In genomic region chr16:11399845-11400565, GRCm38 (mm10) we compare ENCODE assay signal across 25 mouse cellular contexts.
DNase-seq lines count a peak whose midpoint lies in the region; ATAC-seq lines count a peak whose summit lies in the region.
"Had no signal": no experiment of that assay in that cellular context is flagged by ENCODE, and none has a peak within 500 bp of the region (broad histone marks: within the 10 kb centered on the region; RNA-seq: fewer than 3 reads in every experiment).

No protein-coding gene starts in this region.

- DNase-seq in cerebellum, postnatal 14 days = peak; percentile 19 to 32
- DNase-seq in kidney, postnatal 36 days = peak; percentile 53 to 69
- DNase-seq in kidney, adult 18-20 months = no peak
- peak; percentile 50 to 52 for DNase-seq in B cell, adult 2 months
- DNase-seq in splenic B cell, adult 2 months (ENCODE audit: low read depth, low spot score) = peak; percentile 68
- DNase-seq: adrenal gland, adult 2 months; adrenal gland, postnatal 36 days; cerebellum, adult 9-10 months; gastrocnemius, postnatal 25 days; heart, adult 11 months; retina, postnatal 1 day; right cerebral cortex, postnatal 14 days; thymus, postnatal 14 days had no signal

- no peaks in the 10 kb centered on the region; the same call in 1 of the 2 replicates for H3K36me3 ChIP-seq in splenic B cell, adult 2 months (ENCODE audit: control insufficient read depth, insufficient read depth, low read length, poor library complexity, severe bottlenecking)
- H3K36me3 ChIP-seq: forebrain, embryonic 15.5 days; heart, embryonic 15.5 days had no signal

- H3K27me3 ChIP-seq in splenic B cell, adult 2 months (ENCODE audit: control insufficient read depth, insufficient read depth, low read length, poor library complexity, severe bottlenecking) = no peaks in the 10 kb centered on the region
- H3K27me3 ChIP-seq: embryonic facial prominence, embryonic 13.5 days; forebrain, embryonic 15.5 days; heart, embryonic 15.5 days; kidney, embryonic 15.5 days; limb, embryonic 13.5 days; lung, embryonic 15.5 days; neural tube, embryonic 13.5 days had no signal

- no peak for ATAC-seq in cerebellum, adult (ENCODE audit: insufficient number of reproducible peaks, low FRiP score, low TSS enrichment)
- ATAC-seq in activated CD4-positive, CD25-positive, alpha-beta regulatory T cell, adult 4 months = no peak
- ATAC-seq: CD4-positive, CD25-positive, alpha-beta regulatory T cell, adult 4 months; forebrain, embryonic 15.5 days; hindbrain, embryonic 16.5 days; midbrain, embryonic 16.5 days had no signal
